ENCODE assay signal across 8 mouse cellular contexts in the genomic region with DNA sequence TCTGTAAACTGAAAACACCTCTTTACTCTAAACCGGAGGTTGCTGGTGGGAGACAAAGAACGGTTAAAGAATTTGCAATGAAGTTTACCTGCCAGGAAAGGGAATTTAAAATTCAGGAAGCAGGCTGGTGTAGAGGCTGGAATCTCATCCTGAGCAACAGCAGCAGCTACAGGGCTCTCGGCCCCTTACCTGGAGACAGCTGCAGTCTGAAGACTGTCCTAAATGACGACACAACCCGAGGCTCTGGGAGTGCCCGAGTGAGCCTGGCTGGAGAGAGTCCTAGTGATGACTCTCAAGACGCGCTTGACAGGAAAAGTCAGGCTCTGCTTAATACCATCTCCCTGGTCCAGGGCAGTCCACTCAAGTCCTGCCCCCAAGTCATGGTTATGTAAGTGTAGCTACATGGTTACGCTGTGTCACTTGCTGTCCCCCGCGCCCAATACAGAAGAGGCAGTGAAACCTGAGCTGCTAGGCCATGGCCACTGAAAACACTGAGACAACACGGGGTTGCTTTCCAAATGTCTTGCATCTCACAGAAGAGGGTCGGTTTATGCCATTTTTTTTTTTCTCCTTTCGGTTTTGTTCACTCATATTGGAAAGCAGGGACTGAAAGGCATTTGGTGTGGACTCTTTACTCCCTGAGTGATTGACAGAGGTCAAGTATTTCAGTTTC. TPM values are rescaled to one million over a fixed set of nuclear protein-coding genes. Genes with fewer than 3 reads are reported as not detected.
DNase-seq lines count a peak whose midpoint lies in the region; ATAC-seq and TF ChIP-seq lines count a peak whose summit lies in the region.

No protein-coding gene starts in this region.

- no peak overlapping the region for H3K9ac ChIP-seq in hindbrain, postnatal 0 days (replicated peaks; ENCODE audit: low read length)

- TF ChIP-seq CTCF in hindbrain, postnatal 0 days (IDR thresholded peaks at IDR 0.05; ENCODE audit: low read depth): no peak

- no peaks in the 10 kb centered on the region for H3K36me3 ChIP-seq in hindbrain, postnatal 0 days (ENCODE audit: insufficient read depth, low read length)

- no peak overlapping the region for H3K4me2 ChIP-seq in hindbrain, postnatal 0 days (ENCODE audit: low read depth, low read length)

- ATAC-seq in frontal cortex, adult (ENCODE audit: low TSS enrichment): peak; percentile 39; the same call in 1 of the 2 replicates
- no peak for ATAC-seq in hindbrain, postnatal 0 days

- peak overlapping the region; percentile 56; the same call in 1 of the 2 replicates for H3K27ac ChIP-seq in hindbrain, postnatal 0 days

- no peaks in the 10 kb centered on the region for H3K9me3 ChIP-seq in hindbrain, postnatal 0 days (ENCODE audit: low read length)

- H3K27me3 ChIP-seq in hindbrain, postnatal 0 days (ENCODE audit: insufficient read depth, low read length): no peaks in the 10 kb centered on the region

- H3K4me1 ChIP-seq in hindbrain, postnatal 0 days (ENCODE audit: insufficient read depth, low read length): no peaks in the 10 kb centered on the region; the same call in 1 of the 2 replicates

- no peak overlapping the region for H3K4me3 ChIP-seq in hindbrain, postnatal 0 days (ENCODE audit: low read length)

- 40% methylated on average over 14 of the region's 14 CpGs for WGBS in hindbrain, postnatal 0 days

- DNase-seq in frontal cortex, postnatal 10 days (ENCODE audit: low spot score in 2 of 2): no peak
- DNase-seq in MN1 (ENCODE audit: low spot score): peak; percentile 68
- peak; percentile 29 for DNase-seq in gastrocnemius, postnatal 10 days
- DNase-seq in hindbrain, postnatal 0 days (ENCODE audit: low spot score): no peak
- DNase-seq in lung, postnatal 36 days: peak; percentile 76
- DNase-seq in right cerebral cortex, postnatal 10 days (ENCODE audit: low spot score in 2 of 2): no peak
- no peak for DNase-seq in ovary, adult 18-20 months (ENCODE audit: low spot score)

RNA-seq across cellular contexts. Expression of gene Clip1, which starts 13.5 kb away (rescaled TPM):
- total RNA-seq in gastrocnemius, postnatal 10 days (2021): 100 to 1,000 TPM in 1 of 2 experiments, 10 to 100 TPM in 1; 91.2 to 111 TPM
- 47.3 and 58.0 TPM in 2 replicates for total RNA-seq in hindbrain, postnatal 0 days (2014; rRNA removed)
- 68.6 and 71.6 TPM in 2 replicates for polyA plus RNA-seq in hindbrain, postnatal 0 days (2015; fragmentation: Nextera tagmentation; extraction: Ambion mirVana)

RNA-seq across cellular contexts. Expression of gene Zcchc8, which starts 50.0 kb away (rescaled TPM):
- 10 to 100 TPM; 26.6 to 33.2 TPM for total RNA-seq in gastrocnemius, postnatal 10 days (2021)
- 23.9 and 26.5 TPM in 2 replicates for total RNA-seq in hindbrain, postnatal 0 days (2014; rRNA removed)
- polyA plus RNA-seq in hindbrain, postnatal 0 days (2015; fragmentation: Nextera tagmentation; extraction: Ambion mirVana): 40.0 and 46.8 TPM in 2 replicates

Comparison
In these comparisons a context has a peak if more than half of its experiments do, and no peak if none do; other contexts are left out.
1. DNase-seq: peak in MN1 (single experiment), gastrocnemius, postnatal 10 days (single experiment) and lung, postnatal 36 days (single experiment); none in frontal cortex, postnatal 10 days (0 of 2), hindbrain, postnatal 0 days (single experiment), right cerebral cortex, postnatal 10 days (0 of 2) and ovary, adult 18-20 months (single experiment).